Mouse (Mus musculus) heart, adult 2 months (tissue): ENCODE measurements at regions not wholly inside any gene's neighbourhood (a gene's known extent, or its start where the extent isn't known, plus 50 kb on each side); places are given as distances from the start of the nearest gene placed in this dataset.

ENCODE experiments used
- CTCF ChIP-seq: fragments of 200-600 bp; IDR thresholded peaks from 2 replicates; pipeline ENCODE4 v1.8.1; 2022; ENCODE audit warnings: antibody characterized with exemption, mild to moderate bottlenecking, moderate library complexity
- EP300 ChIP-seq: fragments of 200-500 bp; IDR thresholded peaks from 2 replicates; pipeline ENCODE4 v1.6.1; 2011; ENCODE audit warnings: low read depth, low read length, control low read depth; ENCODE audit not compliant: insufficient read depth
- POLR2A ChIP-seq: fragments of 200-500 bp; IDR thresholded peaks from 2 replicates; pipeline ENCODE4 v1.6.1; 2011; ENCODE audit warnings: mild to moderate bottlenecking, low read depth, low read length, control low read depth; ENCODE audit not compliant: insufficient read depth

DNA sequence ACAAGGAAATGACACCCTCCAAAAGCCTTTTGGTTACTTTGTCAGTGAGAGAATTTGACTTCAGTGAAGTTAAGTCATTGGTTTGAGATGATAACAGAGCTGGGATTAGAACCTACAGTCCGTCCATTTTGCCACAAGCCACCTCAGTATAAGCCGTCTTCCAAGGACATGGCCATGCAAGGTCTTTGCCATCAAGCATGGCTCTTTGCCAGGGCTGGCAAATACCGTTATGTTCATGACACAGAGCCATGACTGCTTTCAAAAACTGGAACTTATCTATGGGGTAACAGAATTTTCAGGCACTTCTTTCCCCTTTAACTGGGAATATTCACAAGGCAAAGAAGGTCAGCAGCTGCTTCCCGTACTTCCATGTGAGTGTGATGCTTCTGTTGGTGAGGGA lies 441.9 kb upstream of the Fam19a5 start:
- TF ChIP-seq POLR2A (no peak), EP300 (no peak), CTCF (no peak)
